Mouse (Mus musculus) CH12.LX (cell line): ENCODE measurements around the gene Pex7. TPM values are rescaled to one million over a fixed set of nuclear protein-coding genes. Genes with fewer than 3 reads are reported as not detected.

Source experiments
- DNase-seq: peaks from one replicate; pipeline ENCODE4 v3.0.0-alpha.2; 2013; ENCODE audit errors: extremely low read depth
- H3K27ac ChIP-seq: 2 replicates; pipeline ENCODE4 v1.5.1; 2012; ENCODE audit warnings: low read depth, mild to moderate bottlenecking, control low read depth, moderate library complexity; ENCODE audit not compliant: insufficient read depth
- H3K27me3 ChIP-seq: replicated peaks from 2 replicates; pipeline ENCODE3; 2012; ENCODE audit warnings: inconsistent platforms
- H3K36me3 ChIP-seq, 2 experiments: replicated peaks in 1 of 2; 2 replicates each; pipeline versions ENCODE3 to v1.6.1; 2012; ENCODE audit warnings: inconsistent platforms in 1 of 2, low read length in 1 of 2, mild to moderate bottlenecking in 1 of 2, mixed read lengths in 1 of 2, moderate library complexity in 1 of 2; ENCODE audit not compliant: control insufficient read depth in 1 of 2, insufficient read depth in 1 of 2
- H3K4me1 ChIP-seq, 2 experiments: 2 replicates each; pipeline ENCODE4 v1.6.1; 2012; ENCODE audit warnings: inconsistent platforms in 1 of 2, moderate library complexity in 1 of 2; ENCODE audit not compliant: insufficient read depth in 2 of 2, control insufficient read depth in 1 of 2
- H3K4me2 ChIP-seq: 2 replicates; pipeline ENCODE4 v1.6.1; 2012; ENCODE audit warnings: low read depth, mild to moderate bottlenecking, control low read depth; ENCODE audit not compliant: poor library complexity, insufficient read depth, severe bottlenecking
- H3K4me3 ChIP-seq, 3 experiments: fragments of 150-350 bp in 1 of 3; sonication (generic) in 1 of 3; replicated peaks in 1 of 3; 2 replicates each; pipeline versions ENCODE3 to v1.5.1; 2011 to 2012; ENCODE audit warnings: low read depth in 2 of 3, low read length in 2 of 3, mild to moderate bottlenecking in 2 of 3, moderate library complexity in 2 of 3, control low read depth in 1 of 3, improper control_type of control experiment in 1 of 3, inconsistent platforms in 1 of 3, mixed read lengths in 1 of 3; ENCODE audit not compliant: poor library complexity in 1 of 3
- H3K79me2 ChIP-seq: replicated peaks from 2 replicates; pipeline ENCODE4 v1.6.1; 2012; ENCODE audit warnings: mild to moderate bottlenecking, moderate library complexity; ENCODE audit not compliant: control insufficient read depth, poor library complexity, insufficient read depth, severe bottlenecking; ENCODE audit errors: extremely low read depth
- H3K9ac ChIP-seq: 2 replicates; pipeline ENCODE4 v1.6.1; 2012; ENCODE audit warnings: low read depth, mild to moderate bottlenecking, control low read depth, moderate library complexity; ENCODE audit not compliant: insufficient read depth
- H3K9me3 ChIP-seq: replicated peaks from 2 replicates; pipeline ENCODE3; 2012; ENCODE audit warnings: low read length, inconsistent platforms, mixed read lengths
- BHLHE40 ChIP-seq: IDR thresholded peaks from 2 replicates; pipeline ENCODE4 v1.6.1; 2011; ENCODE audit warnings: mild to moderate bottlenecking, low read depth, low read length, improper control_type of control experiment
- CHD1 ChIP-seq: IDR thresholded peaks from 2 replicates; pipeline ENCODE4 v1.6.1; 2012; ENCODE audit warnings: low read depth, low read length, improper control_type of control experiment, inconsistent platforms
- CTCF ChIP-seq, 2 experiments: IDR thresholded peaks in 1 of 2; conservative IDR thresholded peaks in 1 of 2; 2 replicates each; pipeline ENCODE4 v1.5.1; 2011 to 2012; ENCODE audit warnings: low read depth in 2 of 2, low read length in 2 of 2, improper control_type of control experiment in 1 of 2, inconsistent platforms in 1 of 2, mild to moderate bottlenecking in 1 of 2, moderate library complexity in 1 of 2
- E2F4 ChIP-seq: IDR thresholded peaks from 2 replicates; pipeline ENCODE4 v1.6.1; 2011; ENCODE audit warnings: low read depth, low read length, improper control_type of control experiment; ENCODE audit not compliant: insufficient replicate concordance
- ELF1 ChIP-seq: IDR thresholded peaks from 2 replicates; pipeline ENCODE4 v1.6.1; 2014; ENCODE audit warnings: low read depth, mild to moderate bottlenecking, inconsistent platforms, low read length, improper control_type of control experiment
- ETS1 ChIP-seq: conservative IDR thresholded peaks from 2 replicates; pipeline ENCODE4 v1.6.1; 2012; ENCODE audit warnings: low read depth, mild to moderate bottlenecking, inconsistent platforms, low read length, improper control_type of control experiment, moderate library complexity
- HCFC1 ChIP-seq: IDR thresholded peaks from 2 replicates; pipeline ENCODE4 v1.6.1; 2012; ENCODE audit warnings: low read depth, mild to moderate bottlenecking, inconsistent platforms, low read length, improper control_type of control experiment
- KAT2A ChIP-seq: IDR thresholded peaks from 2 replicates; pipeline ENCODE4 v1.6.1; 2012; ENCODE audit warnings: low read length, improper control_type of control experiment, inconsistent platforms; ENCODE audit not compliant: insufficient replicate concordance
- MAFK ChIP-seq: IDR thresholded peaks from 2 replicates; pipeline ENCODE4 v1.6.1; 2011; ENCODE audit warnings: low read length, improper control_type of control experiment; ENCODE audit not compliant: insufficient replicate concordance
- MEF2A ChIP-seq: IDR thresholded peaks from 2 replicates; pipeline ENCODE4 v1.6.1; 2014; ENCODE audit warnings: low read depth, mild to moderate bottlenecking, inconsistent platforms, low read length, improper control_type of control experiment, borderline replicate concordance
- MYC ChIP-seq: IDR thresholded peaks from 2 replicates; pipeline ENCODE4 v1.6.1; 2011; ENCODE audit warnings: low read depth, mild to moderate bottlenecking, improper control_type of control experiment, low read length
- NRF1 ChIP-seq: IDR thresholded peaks from 2 replicates; pipeline ENCODE4 v1.6.1; 2014; ENCODE audit warnings: low read depth, mild to moderate bottlenecking, inconsistent platforms, low read length, improper control_type of control experiment, moderate library complexity
- POLR2A ChIP-seq: IDR thresholded peaks from 2 replicates; pipeline ENCODE4 v1.6.1; 2011; ENCODE audit warnings: low read depth, mild to moderate bottlenecking, improper control_type of control experiment, low read length
- TBP ChIP-seq: conservative IDR thresholded peaks from 2 replicates; pipeline ENCODE4 v1.6.1; 2011; ENCODE audit warnings: low read depth, low read length, improper control_type of control experiment
- TCF12 ChIP-seq: IDR thresholded peaks from 2 replicates; pipeline ENCODE4 v1.6.1; 2014; ENCODE audit warnings: low read depth, mild to moderate bottlenecking, inconsistent platforms, low read length, improper control_type of control experiment
- UBTF ChIP-seq: IDR thresholded peaks from 2 replicates; pipeline ENCODE4 v1.6.1; 2012; ENCODE audit warnings: low read depth, mild to moderate bottlenecking, inconsistent platforms, low read length, improper control_type of control experiment, moderate library complexity
- ZC3H11A ChIP-seq: IDR thresholded peaks from 2 replicates; pipeline ENCODE4 v1.6.1; 2012; ENCODE audit warnings: low read depth, mild to moderate bottlenecking, inconsistent platforms, low read length, improper control_type of control experiment
- dilution Hi-C: fragments of 300-500 bp; cut with MboI; formaldehyde crosslinking; loops from 2 replicates; pipeline ENCODE4 v1.14.3; 2020; ENCODE audit warnings: low sequenced_read_pairs; ENCODE audit not compliant: extremely low pct_unique_long_range_greater_than_20kb, extremely low pct_ligation_motif_present
- in situ Hi-C: fragments of 300-500 bp; cut with MboI; formaldehyde crosslinking; loops from 3 replicates; pipeline ENCODE4 v1.14.3; 2019; ENCODE audit warnings: low sequenced_read_pairs, low pct_ligation_motif_present, low pct_unique_long_range_greater_than_20kb, mixed read lengths
- polyA plus RNA-seq: library from polyadenylated mRNA; unstranded; fragments of >175 nt; gene quantifications from 2 replicates; pipeline ENCODE4 v1.2.1, GENCODE M21; 2012; ENCODE audit warnings: low read depth; ENCODE audit not compliant: insufficient read length
- total RNA-seq, 2 experiments: library from RNA; depleted of rRNA; stranded (reverse); fragments of 300-350 nt in 1 of 2; fragments of >200 nt in 1 of 2; gene quantifications; 2 replicates each; pipeline ENCODE4 v1.2.3; 2012 to 2014

Pex7 gene
- total and polyA plus RNA-seq, 3 experiments, result 26.5 to 53.6 (median 30.2) TPM

DNA sequence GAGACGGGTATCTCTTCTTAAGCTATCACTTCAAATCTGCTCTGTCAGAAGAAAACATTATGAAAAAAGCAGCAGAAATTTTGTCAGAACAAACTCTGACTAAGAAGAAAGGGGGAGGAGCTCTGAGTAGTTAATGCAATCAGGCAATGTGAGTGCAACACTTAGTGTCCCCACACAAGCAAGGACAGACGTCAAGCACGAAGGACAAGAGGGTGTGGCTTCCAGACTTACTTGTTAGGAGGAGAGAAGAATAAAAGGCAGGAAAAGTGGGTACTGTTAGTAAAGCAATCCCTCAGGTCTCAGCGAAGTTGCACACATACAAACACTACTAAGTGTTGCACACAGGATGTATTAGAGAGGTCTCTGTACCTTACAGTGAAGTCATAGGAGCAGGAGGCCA is 23.1 kb downstream of the Pex7 start:
- Histone ChIP-seq H3K9ac (no peak overlapping the region), H3K9me3 (no peaks in the 10 kb centered on the region), H3K4me1 (peaks cover 0 to 32% of the 10 kb centered on the region in 2 experiments; a peak in 2 of 4 replicates), H3K36me3 (peaks cover 7 to 47% of the 10 kb centered on the region in 2 experiments), H3K4me3 (no peak overlapping the region), H3K27ac (no peak overlapping the region), H3K4me2 (no peak overlapping the region), H3K79me2 (no peaks in the 10 kb centered on the region), H3K27me3 (no peaks in the 10 kb centered on the region)
- DNase-seq, result no peak
- dilution Hi-C loops (no loop called here), in situ Hi-C loops (no loop called here)
- TF ChIP-seq NRF1 (no peak), ETS1 (no peak), UBTF (no peak), BHLHE40 (no peak), CTCF (conservative IDR thresholded peaks at IDR 0.05 in 1 of 2, IDR thresholded peaks at IDR 0.05 in 1 of 2; ENCODE audit: low read depth in 2 of 2, low read length in 2 of 2) (no peak), E2F4 (no peak), KAT2A (no peak), MAFK (no peak), HCFC1 (no peak), POLR2A (no peak), TBP (no peak), ELF1 (no peak), MEF2A (no peak), CHD1 (no peak), MYC (no peak), TCF12 (no peak), ZC3H11A (no peak)

DNA sequence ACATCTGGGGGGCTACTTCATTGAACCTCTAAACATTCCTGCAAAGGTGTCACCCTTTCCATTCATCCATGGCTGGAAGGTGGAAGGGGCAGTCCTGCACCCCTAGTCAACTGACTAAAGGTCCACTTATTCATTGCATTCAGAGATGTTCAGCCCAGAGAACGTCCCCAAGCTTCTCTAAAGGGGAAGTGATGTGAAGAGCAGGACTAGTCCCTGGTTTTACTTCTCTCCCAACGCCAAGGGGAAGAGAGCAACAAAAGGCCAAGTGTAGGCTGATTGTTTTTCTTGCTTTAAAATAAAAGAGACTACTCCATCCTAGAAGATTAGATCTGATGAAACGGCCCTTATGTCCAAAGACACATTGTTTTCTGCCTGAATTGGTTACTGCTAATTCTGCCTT is 27.1 kb downstream of the Pex7 start:
- no peaks in the 10 kb centered on the region for H3K79me2 ChIP-seq
- TF ChIP-seq CTCF (conservative IDR thresholded peaks at IDR 0.05 in 1 of 2, IDR thresholded peaks at IDR 0.05 in 1 of 2; ENCODE audit: low read depth in 2 of 2, low read length in 2 of 2), result no peak
- in situ Hi-C loops, result no loop called here
- H3K27ac ChIP-seq, result no peak overlapping the region
- dilution Hi-C loops, result no loop called here
- H3K4me3 ChIP-seq, result no peak overlapping the region
- H3K4me2 ChIP-seq, result no peak overlapping the region
- peaks cover 7 to 42% of the 10 kb centered on the region in 2 experiments for H3K36me3 ChIP-seq
- H3K9ac ChIP-seq, result no peak overlapping the region
- no peaks in the 10 kb centered on the region for H3K9me3 ChIP-seq
- peaks cover 0 to 28% of the 10 kb centered on the region in 2 experiments; a peak in 2 of 4 replicates for H3K4me1 ChIP-seq
- H3K27me3 ChIP-seq, result no peaks in the 10 kb centered on the region
- peak; percentile 31 for DNase-seq
